Mouse (Mus musculus) cerebellum, adult 11 months (tissue): ENCODE data around the gene Vps41.

Experiments used
- DNase-seq: peaks from one replicate; pipeline ENCODE4 v3.0.0; 2022

Gene Vps41

GRCm38 (mm10) chr13:18717185-18717584 lies at the start of gene Vps41:
Gene Vps41, plus strand, starts transcription at chr13:18717286.
- peak; percentile 68 for DNase-seq

GRCm38 (mm10) chr13:18698518-18699065 lies 18.5 kb upstream of the Vps41 start:
- peak; percentile 6 for DNase-seq

GRCm38 (mm10) chr13:18711685-18712084 lies 5.4 kb upstream of the Vps41 start:
- no peak for DNase-seq

GRCm38 (mm10) chr13:18716707-18717106 lies 379 bp upstream of the Vps41 start:
- no peak for DNase-seq

- no peak for DNase-seq
These were observed 1.4 kb downstream of the Vps41 start for GRCm38 (mm10) chr13:18718461-18718860.

GRCm38 (mm10) chr13:18730666-18731065 lies 13.6 kb downstream of the Vps41 start:
- no peak for DNase-seq

GRCm38 (mm10) chr13:18736590-18736989 lies 19.5 kb downstream of the Vps41 start:
- no peak for DNase-seq

- peak; percentile 6 for DNase-seq
These were observed 26.6 kb downstream of the Vps41 start for GRCm38 (mm10) chr13:18743575-18744265.

GRCm38 (mm10) chr13:18744266-18744652 lies 27.2 kb downstream of the Vps41 start:
- no peak for DNase-seq

GRCm38 (mm10) chr13:18757958-18758357 lies 40.9 kb downstream of the Vps41 start:
- DNase-seq = no peak

- DNase-seq = no peak
These were observed 42.4 kb downstream of the Vps41 start for GRCm38 (mm10) chr13:18759361-18760056.

GRCm38 (mm10) chr13:18761452-18761851 lies 44.4 kb downstream of the Vps41 start:
- DNase-seq = no peak

GRCm38 (mm10) chr13:18767893-18768292 lies 50.8 kb downstream of the Vps41 start:
- no peak for DNase-seq

GRCm38 (mm10) chr13:18768495-18768894 lies 51.4 kb downstream of the Vps41 start:
- no peak for DNase-seq

GRCm38 (mm10) chr13:18773437-18774198 lies 56.5 kb downstream of the Vps41 start:
- DNase-seq = no peak

- no peak for DNase-seq
These were observed 64.2 kb downstream of the Vps41 start for GRCm38 (mm10) chr13:18781250-18781649.

- DNase-seq = no peak
These were observed 68.6 kb downstream of the Vps41 start for GRCm38 (mm10) chr13:18785702-18786101.

- DNase-seq = no peak
These were observed 71.0 kb downstream of the Vps41 start for GRCm38 (mm10) chr13:18788040-18788439.

- no peak for DNase-seq
These were observed 71.6 kb downstream of the Vps41 start for GRCm38 (mm10) chr13:18788689-18789088.

GRCm38 (mm10) chr13:18789662-18790061 lies 72.6 kb downstream of the Vps41 start:
- no peak for DNase-seq

- no peak for DNase-seq
These were observed 73.0 kb downstream of the Vps41 start for GRCm38 (mm10) chr13:18790086-18790485.

GRCm38 (mm10) chr13:18791314-18791713 lies 74.2 kb downstream of the Vps41 start:
- DNase-seq = no peak

- no peak for DNase-seq
These were observed 74.6 kb downstream of the Vps41 start for GRCm38 (mm10) chr13:18791724-18792123.
